Mouse (Mus musculus) small intestine, adult 2 months (tissue): Measurements from ENCODE around the gene Nom1. TPM values are rescaled to one million over a fixed set of nuclear protein-coding genes. Genes with fewer than 3 reads are reported as not detected.

Source experiments
- H3K27ac ChIP-seq: fragments of 200-500 bp; 2 replicates; pipeline ENCODE4 v1.5.1; 2012; ENCODE audit warnings: low read depth, low read length, control low read depth, inconsistent platforms; ENCODE audit not compliant: insufficient read depth
- H3K27me3 ChIP-seq: fragments of 200-500 bp; 2 replicates; pipeline ENCODE4 v1.6.1; 2012; ENCODE audit warnings: mild to moderate bottlenecking, moderate library complexity, low read length, inconsistent platforms; ENCODE audit not compliant: control insufficient read depth, insufficient read depth
- H3K36me3 ChIP-seq: fragments of 200-500 bp; 2 replicates; pipeline ENCODE4 v1.6.1; 2012; ENCODE audit warnings: mild to moderate bottlenecking, low read length, control low read depth, inconsistent platforms; ENCODE audit not compliant: control insufficient read depth, insufficient read depth
- H3K4me1 ChIP-seq: fragments of 200-500 bp; 2 replicates; pipeline ENCODE4 v1.6.1; 2012; ENCODE audit warnings: low read length, inconsistent platforms, mixed read lengths; ENCODE audit not compliant: control insufficient read depth, insufficient read depth, insufficient read length
- H3K4me3 ChIP-seq: fragments of 200-500 bp; 2 replicates; pipeline ENCODE4 v1.5.1; 2012; ENCODE audit warnings: low read depth, mild to moderate bottlenecking, control low read depth, inconsistent platforms, low read length, moderate library complexity
- CTCF ChIP-seq: fragments of 200-500 bp; IDR thresholded peaks from 2 replicates; pipeline ENCODE4 v1.5.1; 2012; ENCODE audit warnings: low read depth, mild to moderate bottlenecking, control low read depth, inconsistent platforms, low read length, moderate library complexity, mixed read lengths; ENCODE audit not compliant: insufficient replicate concordance, insufficient read length; ENCODE audit errors: extremely low read depth
- POLR2A ChIP-seq: fragments of 200-500 bp; IDR thresholded peaks from 2 replicates; pipeline ENCODE4 v1.6.1; 2012; ENCODE audit warnings: low read depth, mild to moderate bottlenecking, control low read depth, inconsistent platforms, low read length, moderate library complexity
- WGBS: fragments of 180-500 bp; shearing (Covaris S2); methylation state at CpG from one replicate; pipeline ENCODE4 v1.1.7; 2018; 5-methylcytosine and 5-hydroxymethylcytosine counted together
- polyA plus RNA-seq: library from polyadenylated mRNA; depleted of rRNA; stranded (reverse); fragments of >200 nt; gene quantifications from 2 replicates; pipeline ENCODE4 v1.2.3, GENCODE M21; 2012; rRNA removed

Nom1 gene
- polyA plus RNA-seq, 1 experiment = 2.7 TPM

DNA sequence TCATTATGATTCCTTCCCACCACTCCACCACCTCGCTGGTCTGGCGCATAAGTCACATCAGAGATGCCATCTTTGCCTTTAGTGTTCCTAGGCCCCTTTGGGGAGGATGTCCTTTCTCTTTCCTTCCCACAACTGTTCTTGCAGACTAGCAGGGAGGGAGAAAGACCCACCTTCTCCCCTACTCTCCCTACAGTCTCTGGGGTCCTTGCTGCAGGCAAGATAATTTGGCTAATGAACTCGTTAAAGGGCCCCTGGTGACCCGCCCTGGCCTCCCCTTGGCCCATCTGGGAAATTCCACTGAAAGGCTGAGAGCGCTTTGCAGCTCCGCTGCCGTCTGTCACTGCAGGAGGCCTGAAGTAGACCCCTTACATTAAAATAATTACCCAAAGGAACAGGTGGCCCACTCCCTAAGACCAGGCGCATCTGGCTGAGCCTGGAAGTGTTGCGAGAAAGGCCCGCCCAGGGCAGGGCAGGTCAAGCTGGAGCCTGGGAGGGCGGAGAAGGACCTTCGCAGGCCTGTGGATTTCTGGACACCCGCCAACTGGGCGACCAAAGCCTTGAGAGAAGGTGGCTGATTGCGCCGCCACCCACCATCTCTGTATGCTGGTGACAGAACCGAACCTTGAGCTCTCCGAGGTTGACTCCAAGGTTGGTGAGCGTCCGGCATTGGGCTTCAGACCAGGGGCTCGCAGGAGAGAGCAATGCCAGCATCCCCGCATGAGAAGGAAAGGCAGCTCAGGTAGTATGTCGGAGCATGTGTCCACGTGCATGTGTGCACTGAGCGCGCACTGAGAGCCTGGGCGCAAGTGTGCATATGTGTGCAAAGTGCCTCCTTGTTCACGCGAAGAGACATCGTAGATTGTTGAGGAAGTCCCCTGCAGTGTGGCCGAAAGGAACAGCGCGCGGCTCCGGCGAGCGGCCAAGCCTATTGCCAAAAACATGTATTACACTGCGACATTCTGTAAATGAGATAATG is 50.8 kb downstream of the Nom1 start:
- Histone ChIP-seq H3K27me3 (peaks cover 6% of the 10 kb centered on the region; the same call in 1 of the 2 replicates), H3K36me3 (no peaks in the 10 kb centered on the region), H3K4me1 (no peaks in the 10 kb centered on the region), H3K27ac (no peak overlapping the region), H3K4me3 (peak overlapping the region; percentile 21)
- WGBS = 28% methylated on average over 38 of the region's 38 CpGs
- TF ChIP-seq POLR2A (no peak), CTCF (no peak)

DNA sequence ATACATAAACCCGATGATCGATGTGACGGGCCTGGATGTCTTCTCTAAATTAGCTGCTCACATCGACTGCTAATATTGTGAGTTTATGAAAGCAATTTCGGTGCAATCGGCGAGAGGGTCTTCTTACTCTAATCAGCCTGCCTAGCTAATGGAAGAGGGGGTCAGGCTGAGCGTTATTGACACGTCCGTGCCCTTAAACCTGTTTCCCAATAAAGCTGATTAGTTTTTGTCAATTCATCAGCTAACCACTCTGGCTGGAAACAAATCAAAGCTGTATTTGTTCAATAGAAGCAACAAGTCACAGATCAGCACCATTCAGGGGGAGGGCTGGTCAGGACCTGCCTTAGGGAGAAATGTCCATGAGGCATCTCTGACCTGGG is 51.5 kb downstream of the Nom1 start:
- Histone ChIP-seq H3K4me1 (no peaks in the 10 kb centered on the region), H3K27me3 (peaks cover 6% of the 10 kb centered on the region; the same call in 1 of the 2 replicates), H3K4me3 (no peak overlapping the region), H3K36me3 (no peaks in the 10 kb centered on the region), H3K27ac (no peak overlapping the region)
- 29% methylated on average over 10 of the region's 10 CpGs for WGBS
- TF ChIP-seq CTCF (no peak), POLR2A (no peak)

DNA sequence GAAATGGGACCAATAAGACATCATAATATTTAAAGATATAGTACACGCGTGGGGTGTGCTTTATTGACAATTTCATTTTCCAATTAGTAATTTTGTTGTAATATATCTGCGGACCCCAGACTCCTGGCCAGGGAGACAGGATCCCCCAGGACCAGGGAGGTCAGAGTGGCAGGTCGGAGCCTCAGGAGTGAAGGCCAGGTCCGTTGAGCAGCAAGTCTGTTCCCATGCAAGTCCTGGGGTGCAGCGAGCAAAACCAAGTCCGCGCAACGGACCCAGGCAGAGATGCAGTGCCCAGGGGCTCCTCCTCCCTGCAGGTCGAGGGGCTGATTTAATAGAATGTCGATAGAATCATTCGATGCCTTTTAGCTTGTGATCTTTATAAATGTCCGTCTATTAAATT is 52.9 kb downstream of the Nom1 start:
- H3K27me3 ChIP-seq = peaks cover 6% of the 10 kb centered on the region; the same call in 1 of the 2 replicates
- TF ChIP-seq POLR2A (no peak), CTCF (no peak)
- no peak overlapping the region for H3K4me3 ChIP-seq
- H3K4me1 ChIP-seq = no peaks in the 10 kb centered on the region
- H3K27ac ChIP-seq = no peak overlapping the region
- WGBS = 60% methylated on average over 13 of the region's 13 CpGs
- H3K36me3 ChIP-seq = no peaks in the 10 kb centered on the region

GRCm38 (mm10) chr5:29507013-29507412 is 72.5 kb downstream of the Nom1 start:
- no peaks in the 10 kb centered on the region for H3K36me3 ChIP-seq
- H3K27me3 ChIP-seq = no peaks in the 10 kb centered on the region
- TF ChIP-seq POLR2A (no peak), CTCF (no peak)
- no peak overlapping the region for H3K27ac ChIP-seq
- WGBS = 14% methylated on average over 3 of the region's 3 CpGs
- H3K4me3 ChIP-seq = no peak overlapping the region
- H3K4me1 ChIP-seq = peaks cover 10% of the 10 kb centered on the region; the same call in 1 of the 2 replicates

Other genes with a start within 250 kb of the Nom1 start
- gene Rnf32, start 238.7 kb upstream of the Nom1 start, polyA plus RNA-seq = 0.58 and 4.6 TPM in 2 replicates
- 0.79 and 1.5 TPM in 2 replicates for gene Lmbr1, start 56.3 kb upstream of the Nom1 start, polyA plus RNA-seq
- 1.0 and 3.6 TPM in 2 replicates for gene Mnx1, start 43.8 kb downstream of the Nom1 start, polyA plus RNA-seq
- gene Ube3c, start 134.6 kb downstream of the Nom1 start, polyA plus RNA-seq = 3.0 and 6.3 TPM in 2 replicates